Mouse (Mus musculus): ENCODE results near the gene Susd1.
A peak's percentile ranks its signal among the peaks of the same experiment; 100 is the strongest.

Susd1 gene

DNA sequence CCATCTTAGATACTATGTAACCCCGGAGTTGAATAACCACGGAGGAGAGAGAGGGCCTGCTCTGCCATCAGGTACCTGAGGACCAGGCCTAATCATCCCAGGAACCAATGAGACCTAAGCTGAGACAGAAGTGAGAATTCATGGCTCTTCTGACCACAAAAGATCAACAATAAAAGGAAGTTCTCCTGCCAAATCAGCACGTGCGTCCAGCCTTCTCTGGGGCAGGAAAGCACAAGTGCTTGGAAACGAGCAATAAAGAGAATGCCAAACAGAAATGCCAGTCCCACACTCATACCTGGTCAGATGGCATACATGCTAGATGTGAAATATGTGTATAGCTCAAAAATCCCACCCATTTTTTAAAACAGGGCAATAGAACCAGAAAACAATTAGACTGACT, 58.6 kb downstream of the Susd1 start:
- no peak for DNase-seq

DNA sequence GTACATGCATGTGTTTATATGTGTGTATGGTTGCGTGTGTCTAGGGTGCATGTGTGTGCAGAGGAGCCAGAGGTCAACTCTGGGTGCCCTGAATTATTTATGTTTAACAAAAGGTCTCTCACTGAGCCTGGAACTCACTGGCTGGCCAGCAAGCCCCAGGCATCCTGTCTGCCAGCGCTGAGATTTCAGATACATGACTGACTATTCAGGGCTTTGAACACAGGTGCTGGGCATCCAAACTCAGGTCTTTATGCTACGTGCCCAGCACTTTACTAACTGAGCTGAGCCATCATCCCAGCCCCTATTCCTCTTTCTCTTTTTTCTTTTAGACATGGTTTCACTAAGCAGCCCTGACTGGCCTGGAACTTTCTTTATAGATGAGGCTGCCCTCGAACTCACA, 59.8 kb downstream of the Susd1 start:
- DNase-seq = no peak

DNA sequence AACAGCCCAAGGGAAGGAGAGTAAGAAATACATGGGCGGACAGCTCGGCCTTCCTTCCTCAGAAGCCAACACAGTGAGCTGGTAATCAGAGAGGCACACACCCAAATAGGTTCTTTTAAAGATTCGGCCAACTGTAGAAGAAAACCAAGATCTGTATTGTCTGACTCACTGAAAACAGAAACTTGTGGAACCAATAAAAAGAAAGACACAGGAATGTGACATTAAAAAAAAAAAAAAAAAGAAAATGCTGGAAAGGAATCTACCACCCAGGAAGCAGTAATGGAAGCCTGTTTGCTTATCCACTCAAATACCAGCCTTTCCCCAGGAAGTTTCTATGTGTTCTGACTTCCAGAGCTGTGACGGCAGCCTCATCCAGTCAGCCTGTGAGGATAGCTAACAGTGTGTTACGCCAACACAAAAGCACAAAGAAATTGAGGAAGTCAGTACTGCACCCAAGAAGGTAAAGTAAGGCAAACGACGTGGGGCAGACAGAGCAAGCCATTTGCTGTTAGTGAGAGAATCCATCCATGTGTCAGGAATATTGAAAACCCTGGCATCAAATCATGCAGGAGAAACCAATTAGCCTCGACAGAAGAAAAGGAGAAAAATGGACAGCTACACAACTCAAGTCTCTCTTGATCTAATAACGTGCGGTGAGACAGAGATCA, 64.0 kb downstream of the Susd1 start:
- no peak for DNase-seq

DNA sequence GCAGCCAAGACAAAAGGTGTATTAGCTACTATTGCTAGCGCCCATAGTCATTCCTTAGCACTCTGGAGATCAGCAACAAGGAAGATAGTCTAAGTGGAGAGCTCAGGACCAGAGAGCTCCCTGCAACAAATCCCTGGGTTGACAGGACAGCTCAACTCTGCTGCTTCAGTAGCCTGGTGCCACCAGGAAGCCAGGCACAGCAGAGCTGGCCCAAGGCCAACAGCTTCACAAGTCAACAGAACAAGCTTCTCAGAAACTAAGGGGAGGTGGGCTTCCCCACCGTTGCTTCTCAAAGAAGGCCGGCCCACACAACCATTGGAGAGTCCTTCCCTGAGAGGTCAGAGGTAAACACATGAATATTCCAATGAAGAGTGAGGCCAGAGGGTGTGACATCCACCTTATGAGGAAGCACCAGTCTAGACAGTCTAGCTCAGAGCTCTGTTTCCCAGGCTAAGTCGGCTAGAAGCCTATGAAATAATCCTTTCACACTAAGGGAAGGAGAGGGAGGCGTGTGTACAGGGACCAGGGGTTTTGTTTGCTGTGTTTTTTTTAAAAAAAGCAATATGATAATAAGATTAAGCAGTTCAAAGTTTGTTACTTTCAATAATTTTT, 65.8 kb downstream of the Susd1 start:
- DNase-seq = no peak

DNA sequence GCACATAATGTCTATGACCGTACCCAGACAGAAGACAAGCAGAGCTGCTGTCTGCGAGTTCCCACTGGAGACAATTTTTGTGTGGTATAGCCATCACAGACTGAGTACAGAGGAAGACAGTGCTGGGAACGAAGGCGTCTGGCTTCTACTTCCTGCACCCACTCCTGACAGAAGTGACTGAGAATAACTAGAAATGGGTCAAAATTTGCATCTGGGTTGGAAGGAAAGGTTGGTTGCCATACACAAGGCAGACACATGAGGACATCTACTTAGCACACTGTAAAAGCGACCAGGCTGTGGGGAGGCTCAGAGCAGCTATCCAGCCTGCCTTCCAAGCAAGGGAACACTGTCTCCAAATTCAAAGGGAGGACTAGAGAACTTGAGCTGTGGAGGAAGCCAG, 66.5 kb downstream of the Susd1 start:
- DNase-seq = no peak

DNA sequence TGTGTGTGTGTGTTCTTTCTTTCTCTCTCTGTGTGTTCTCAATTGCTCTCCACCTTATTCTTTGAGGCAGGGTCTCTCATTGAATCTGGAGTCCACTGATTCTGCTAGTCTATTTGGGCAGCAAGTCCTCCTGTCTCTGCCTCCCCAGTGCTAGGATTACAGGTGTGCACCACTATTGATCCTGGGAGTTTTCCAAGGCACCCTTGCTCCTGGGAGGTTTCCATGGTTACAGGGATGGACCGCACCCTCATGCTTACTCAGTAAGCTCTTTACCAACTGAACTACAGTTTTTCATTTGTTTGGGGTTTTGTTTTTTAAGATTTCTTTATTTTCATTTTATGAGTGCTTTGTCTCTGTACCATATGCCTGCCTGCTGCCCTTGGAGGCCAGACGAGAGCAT, 68.5 kb downstream of the Susd1 start:
- no peak for DNase-seq

DNA sequence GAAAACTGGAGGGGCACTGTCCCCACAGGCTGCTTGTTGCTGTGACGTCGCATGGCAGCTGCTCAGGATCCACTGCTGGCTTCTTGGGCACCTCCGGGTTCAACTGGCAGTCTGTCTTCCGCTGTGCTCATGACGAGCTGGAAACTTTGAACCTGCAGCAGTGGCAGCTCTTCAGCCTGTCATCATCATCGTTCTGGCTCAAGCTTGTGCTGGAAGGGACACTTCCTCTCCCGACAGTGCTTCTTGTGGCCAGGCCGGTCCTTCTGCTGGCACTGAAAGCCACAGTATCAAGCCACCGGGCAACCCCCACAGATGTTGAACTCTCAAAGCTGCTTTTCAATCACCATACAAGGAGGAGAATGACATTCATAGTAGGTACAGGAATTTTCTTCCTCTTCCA, 70.3 kb downstream of the Susd1 start:
- no peak for DNase-seq

DNA sequence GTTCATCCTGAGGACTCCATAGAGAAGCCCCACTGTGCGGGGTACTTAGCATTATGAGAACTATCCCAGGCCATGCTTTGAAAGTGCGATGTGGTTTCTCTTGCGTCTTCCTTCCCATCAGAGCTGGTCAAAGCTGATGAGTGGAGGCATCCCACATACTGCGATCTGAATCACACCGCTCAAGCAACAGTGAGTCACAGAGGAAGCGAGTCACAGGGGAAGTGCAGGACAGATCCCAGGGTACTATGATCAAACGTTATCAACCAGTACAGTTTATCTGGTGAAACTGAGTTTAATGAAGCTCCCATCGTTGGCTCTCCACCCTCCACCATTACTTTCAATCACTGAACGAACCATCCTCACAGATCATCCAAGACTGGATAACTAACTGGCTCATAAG, 72.2 kb downstream of the Susd1 start:
- no peak for DNase-seq

DNA sequence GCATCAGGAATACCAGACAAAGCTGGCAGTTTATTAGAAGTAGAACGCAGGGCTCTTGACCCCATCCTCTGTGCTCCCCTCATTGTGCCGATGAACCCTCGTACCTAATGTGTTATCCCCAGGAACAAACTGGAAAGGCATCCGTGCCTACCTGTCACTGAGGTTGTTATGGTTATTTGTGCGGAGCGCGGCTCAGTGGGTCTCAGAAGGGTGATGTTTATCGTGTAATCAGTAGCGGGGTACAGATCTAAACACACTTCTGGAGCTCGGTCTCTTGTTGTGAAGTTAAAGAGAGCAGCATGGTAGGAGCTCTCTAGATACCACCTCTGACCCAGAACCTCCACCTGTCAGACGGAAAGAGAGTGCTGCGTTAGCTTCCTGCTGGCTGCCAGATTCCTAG, 72.9 kb downstream of the Susd1 start:
- no peak for DNase-seq

DNA sequence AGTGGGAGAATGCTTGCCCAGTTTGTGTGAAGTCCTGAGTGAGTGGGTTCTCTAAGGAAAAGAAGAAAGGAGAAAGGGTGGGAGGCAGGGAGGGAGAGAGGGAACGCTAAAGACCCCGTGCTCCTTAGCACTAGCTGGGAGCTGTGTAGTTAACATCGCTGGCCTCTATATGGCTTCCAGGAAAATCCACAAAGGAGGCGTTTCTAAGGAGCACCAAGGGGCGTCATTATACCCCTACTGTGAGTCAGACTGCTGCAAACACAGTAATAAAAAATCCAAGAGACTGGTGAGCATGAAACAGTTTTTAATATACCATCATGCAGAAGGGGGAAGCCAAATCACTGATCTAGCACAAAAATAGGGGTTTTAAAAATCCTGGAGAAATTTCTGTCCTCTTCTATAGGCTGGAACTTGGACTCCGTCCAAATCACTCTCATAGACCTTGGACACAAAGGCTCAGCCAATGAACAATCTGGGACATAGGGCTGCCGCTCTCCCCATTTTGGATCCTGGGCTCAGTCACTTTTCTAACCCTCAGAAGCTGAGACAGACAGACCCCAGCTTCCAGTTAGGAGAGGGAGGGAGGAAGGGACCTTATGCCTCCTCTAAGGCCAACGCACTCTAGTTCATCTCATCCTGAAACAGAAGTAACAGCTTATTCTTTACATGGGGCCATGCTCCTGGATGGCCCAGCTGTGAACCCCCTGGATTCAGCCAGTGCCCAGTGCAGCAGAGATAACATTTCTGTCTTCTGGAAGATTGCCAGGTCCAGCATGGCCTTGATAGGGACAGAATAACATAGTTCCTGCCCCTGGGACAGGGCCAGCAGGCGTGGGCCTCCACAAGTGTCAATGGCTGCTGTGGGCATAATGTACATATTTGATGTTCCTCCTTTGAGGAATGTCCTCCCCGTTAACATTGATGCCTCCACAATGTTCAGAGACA, 73.9 kb downstream of the Susd1 start:
- no peak for DNase-seq

DNA sequence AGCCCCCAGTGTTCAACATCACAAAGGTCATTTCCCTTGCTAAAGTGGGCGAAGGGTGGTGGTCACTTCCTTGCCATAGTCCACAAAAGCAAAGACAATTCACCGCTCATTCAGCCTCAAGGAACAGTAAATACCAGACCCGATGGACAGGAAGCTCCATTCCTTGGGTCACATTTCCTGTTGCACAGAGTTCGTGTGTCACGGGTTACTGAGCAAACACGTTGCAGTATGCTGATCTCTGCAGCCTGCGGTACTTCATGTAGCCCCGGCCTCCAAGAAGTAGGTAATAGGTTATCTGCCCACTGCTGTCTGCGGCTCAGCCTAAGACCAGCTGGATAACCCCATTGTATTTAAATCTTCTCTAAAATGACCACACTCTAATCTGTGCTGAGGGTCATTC, 75.4 kb downstream of the Susd1 start:
- no peak for DNase-seq

DNA sequence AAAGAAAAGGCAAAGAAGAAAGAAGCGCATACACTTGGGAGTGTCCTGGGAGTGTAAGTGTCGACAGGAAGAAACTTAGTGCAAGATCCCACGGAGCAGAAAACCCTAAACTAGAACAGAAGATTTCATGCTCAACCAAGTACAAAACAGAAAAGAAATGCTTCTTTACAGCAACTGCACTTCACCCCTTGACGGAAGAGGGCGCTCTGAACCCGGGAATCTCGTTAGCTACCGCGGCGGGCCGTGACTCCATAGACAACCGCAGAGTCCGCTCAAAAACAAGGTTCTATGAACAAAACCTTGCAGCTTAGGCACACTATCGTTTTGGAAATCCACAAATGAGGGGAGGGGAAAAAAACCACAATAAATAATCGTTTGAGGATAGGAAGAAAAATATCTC, 77.7 kb downstream of the Susd1 start:
- peak; percentile 79 to 88 for DNase-seq

DNA sequence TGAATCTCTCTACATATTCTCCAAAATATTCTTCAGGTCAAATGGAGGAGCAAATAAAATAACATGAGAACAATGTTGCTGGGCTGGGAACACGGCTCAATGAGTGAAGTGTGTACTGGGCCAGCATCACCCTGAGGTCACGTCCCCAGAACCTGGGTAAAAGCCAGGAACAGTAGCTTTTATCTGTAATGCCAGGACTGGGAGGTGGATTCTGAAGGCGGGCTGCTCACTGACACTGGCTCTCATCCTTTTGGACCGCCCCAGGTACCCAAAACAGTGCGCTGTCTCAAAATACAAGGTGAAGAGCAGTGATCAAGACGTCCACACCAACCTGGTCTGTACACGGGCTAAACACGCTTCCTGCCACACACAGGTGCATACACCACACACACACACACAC, 78.5 kb downstream of the Susd1 start:
- no peak for DNase-seq

DNA sequence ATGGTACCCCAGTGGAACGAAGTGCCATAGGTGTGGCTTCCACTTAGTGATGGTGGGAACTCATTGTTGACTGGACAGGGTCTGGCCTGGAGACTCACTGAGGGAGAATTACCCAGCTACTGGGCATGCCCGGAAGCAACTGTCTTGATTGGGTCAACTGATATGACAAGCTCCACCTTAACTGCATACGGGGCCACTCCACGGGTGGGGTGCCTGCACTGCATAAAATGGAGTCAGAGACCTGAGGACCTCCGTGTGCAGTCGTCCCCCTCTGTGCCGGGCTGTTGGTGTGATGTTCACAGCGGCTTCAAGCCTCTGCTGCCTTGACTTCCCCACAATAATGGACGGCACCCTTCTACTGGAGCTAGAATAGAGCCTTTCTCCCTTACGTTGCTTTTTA, 79.5 kb downstream of the Susd1 start:
- no peak for DNase-seq

DNA sequence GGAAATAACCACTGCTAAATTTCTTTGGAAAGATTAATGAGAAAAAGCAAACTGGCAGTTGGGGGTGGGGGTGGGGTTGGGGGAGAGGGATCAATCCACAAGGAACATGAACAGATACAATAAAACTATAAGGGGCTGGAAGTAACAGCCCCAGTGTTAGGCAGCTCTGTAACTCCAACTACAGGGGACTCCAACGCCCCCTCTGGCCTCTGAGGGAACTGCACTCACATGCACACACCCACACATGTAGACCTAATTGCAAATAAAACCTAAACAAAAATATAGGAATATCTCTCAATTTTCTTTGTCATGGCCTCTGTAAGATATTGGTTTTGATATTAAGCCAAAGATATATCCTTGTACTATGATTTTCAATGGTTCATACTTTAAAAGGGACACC, 83.0 kb downstream of the Susd1 start:
- DNase-seq = no peak

DNA sequence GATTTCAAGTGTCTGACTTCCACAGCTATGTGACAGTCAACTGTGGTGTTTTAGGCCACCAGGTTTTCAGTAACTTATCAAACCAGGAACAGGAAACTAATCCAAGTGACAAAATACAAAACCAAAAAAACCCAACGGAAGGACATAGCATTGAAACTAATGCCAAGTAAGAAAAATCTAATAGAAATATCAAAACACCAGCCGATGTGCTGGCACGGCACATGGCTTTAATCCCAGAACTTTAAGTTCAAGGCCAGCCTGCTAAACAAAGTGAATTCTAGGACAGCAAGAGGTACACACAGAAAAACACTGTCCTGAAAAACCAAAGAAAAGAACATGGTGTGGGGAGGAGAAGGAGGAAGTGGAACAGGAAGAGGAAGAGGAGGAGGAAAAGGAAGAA, 83.8 kb downstream of the Susd1 start:
- no peak for DNase-seq

DNA sequence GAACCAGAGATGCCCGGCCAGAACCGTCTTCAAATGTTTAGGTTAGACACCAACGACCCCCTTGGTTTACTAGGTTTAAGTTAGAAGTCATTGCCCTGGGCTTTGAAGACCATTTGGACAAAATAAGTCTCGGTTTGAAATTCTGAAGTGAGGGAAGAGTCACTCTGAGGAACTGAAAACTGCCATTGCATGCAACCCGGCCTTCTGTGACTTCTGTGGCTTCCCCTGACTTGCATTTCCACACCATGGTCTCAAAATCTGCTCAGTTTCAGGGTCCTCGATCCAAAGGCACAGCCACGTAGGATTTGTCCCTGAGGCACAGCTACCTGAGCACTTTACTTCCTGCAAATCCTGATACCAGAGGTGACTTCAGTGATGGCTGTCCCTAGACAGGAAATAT, 86.5 kb downstream of the Susd1 start:
- no peak for DNase-seq

DNA sequence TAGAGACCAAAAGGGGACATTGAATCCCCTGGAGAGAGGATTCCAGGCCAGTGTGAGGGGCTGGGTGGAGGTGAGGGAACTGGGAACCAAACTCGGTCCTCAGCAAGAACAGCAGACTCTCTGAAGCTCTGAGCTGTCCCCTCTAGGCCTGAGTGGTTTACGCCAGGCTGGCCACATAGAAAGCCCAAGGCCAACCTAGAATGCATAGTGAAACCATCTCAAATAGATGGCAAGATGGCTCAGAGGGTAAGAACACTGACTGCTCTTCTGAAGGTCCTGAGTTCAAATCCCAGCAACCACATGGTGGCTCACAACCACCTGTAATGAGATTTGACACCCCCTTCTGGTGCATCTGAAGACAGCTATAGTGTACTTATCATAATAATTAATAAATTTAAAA, 88.1 kb downstream of the Susd1 start:
- no peak for DNase-seq

DNA sequence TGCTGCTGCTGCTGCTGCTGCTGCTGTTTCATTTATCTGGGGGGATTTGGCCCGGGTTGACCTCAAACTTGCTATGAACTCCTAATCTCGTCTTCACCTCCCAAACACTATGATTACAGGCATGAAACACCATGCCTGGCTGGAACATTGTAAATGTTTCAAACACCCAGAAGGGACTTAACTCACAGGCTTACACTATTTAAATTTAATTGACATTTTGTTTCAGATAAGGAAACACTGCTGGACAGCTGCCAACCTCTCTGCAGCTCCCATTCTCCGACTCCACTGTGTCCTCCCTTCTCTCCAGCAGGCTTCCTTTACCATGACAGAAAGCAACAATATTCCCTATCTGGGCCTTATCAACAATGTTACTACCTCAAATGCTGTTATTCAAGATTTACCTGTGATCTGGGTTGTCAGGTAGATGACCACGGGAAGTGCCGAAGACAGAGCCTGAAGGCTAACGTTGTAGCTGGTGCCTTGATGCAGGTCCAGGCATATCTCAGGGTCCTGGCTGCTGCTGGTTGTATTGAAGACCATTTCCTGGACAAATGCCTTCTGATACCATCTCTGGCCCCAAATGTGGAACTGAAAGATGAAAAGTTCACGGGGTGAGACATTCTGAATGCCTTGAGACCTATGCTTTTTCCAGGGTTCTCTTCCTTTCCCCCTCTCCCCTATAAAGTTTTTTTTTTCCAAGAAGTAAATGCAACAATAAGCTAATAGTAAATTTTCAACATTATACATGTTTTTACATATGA, 88.8 kb downstream of the Susd1 start:
- DNase-seq = no peak

DNA sequence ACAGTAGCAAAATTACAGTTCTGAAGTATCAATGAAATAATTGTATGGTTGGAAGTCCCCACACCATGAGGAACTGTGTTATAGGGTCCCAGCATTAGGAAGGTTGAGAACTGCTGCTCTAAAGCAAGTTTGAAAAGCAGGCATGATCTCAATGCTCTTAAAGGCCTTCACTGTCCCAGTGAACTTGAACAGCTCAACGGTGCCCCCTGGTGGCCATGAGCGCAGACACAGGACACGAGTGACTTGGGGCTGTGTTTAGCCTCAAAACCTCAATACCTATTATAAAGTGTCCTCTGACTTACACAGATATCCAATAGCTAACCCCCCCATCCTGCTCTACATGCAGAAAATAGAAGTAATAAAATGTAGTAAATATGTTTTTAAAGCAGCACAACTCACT, 97.7 kb downstream of the Susd1 start:
- DNase-seq = peak; percentile 84 to 91

DNA sequence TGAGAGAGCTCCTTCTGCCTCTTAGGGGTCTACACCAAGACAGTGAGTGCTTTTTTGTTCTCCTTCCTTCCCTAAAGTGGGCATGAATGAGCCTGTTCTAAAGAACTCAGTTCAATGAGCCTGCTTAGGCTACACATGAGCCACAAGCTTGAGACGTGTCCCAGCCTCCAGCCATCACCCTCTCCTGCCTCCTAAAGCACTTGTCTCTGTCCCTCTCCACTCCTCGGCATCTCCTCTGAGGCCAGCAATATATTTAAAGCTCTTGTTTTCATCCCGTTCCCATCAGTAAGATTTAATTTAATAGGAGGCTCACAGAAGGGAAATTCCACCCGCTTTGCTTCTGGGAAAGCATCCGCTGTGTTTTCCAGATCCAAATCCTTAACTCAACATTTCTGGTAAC, 98.4 kb downstream of the Susd1 start:
- no peak for DNase-seq

DNA sequence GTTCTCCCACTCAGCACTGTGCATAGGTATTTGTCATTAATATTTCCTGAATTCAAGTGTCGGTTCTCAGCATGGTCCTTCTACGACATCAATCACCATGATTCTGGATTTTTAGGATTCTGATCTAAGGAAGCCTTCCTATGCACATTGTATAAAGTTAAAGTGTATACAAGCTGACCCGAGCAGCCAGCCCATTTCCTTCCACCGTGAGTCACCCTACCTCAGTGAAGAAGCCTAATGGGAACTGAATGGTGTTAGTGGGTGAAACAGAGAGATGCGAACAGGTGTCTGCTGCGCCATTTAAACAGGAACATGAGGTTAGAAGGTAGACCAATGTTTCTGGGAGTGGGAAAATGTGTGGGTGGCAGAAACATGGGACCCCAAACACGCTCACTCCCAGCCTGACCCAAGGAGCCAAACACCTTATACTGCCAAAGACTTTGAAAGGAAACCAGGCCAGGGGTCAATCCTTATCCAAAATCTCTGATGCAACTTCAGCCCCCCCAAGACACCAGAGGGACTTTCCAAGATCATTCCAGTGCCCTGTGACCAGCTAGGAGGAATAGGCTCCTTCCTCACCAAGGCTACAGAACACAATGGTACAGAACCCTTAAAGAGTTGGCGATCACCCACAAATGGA, 99.4 kb downstream of the Susd1 start:
- DNase-seq = no peak

DNA sequence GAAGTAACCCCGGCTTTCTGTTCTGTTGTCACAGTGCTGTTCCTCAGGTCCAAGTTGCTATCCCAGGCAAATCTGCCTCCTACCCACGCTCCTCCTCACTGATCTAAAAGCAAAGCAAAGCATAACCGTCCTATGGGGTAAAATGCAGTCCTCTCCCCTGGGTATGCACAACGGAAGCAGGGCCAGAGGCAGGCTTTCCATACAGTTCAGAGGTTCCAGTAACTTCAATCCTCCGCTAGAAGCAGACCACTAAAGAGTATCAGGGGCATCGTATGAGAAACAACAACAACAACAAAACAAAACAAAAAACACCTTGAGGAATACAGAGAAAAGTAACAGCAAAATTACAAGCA, 100.9 kb downstream of the Susd1 start:
- no peak for DNase-seq
